Mouse (Mus musculus) fibroblast of lung, adult 2 months (primary cell): ENCODE results near the gene Plxnb1.

Source experiments
- DNase-seq: peaks from one replicate; pipeline ENCODE4 v3.0.0-alpha.2; 2011; ENCODE audit warnings: low read depth

Plxnb1 gene

DNA sequence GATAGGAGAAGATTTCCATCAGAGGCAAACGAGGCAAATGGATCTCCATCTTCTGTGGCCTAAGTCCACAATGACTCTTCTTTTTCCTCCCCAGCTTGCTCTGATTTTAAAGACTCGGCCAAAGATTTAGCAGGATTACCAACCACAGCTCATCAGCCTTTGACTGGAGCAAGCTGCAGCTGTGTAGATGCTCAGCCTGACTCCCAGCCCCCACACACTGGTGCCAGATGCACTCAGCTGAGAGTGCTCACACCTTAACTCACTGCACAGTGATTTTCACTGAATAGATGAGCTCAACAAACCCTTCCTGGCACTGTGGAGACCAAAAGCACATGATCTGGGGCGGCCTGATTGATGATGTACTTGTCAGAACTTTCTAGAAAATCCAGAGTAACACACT lies 66.8 kb downstream of the Plxnb1 start, which contains the start of gene Fbxw21:
Gene Fbxw21 (minus strand): TSS at position 101 of the 400 bp plus-strand sequence.
- no peak for DNase-seq

DNA sequence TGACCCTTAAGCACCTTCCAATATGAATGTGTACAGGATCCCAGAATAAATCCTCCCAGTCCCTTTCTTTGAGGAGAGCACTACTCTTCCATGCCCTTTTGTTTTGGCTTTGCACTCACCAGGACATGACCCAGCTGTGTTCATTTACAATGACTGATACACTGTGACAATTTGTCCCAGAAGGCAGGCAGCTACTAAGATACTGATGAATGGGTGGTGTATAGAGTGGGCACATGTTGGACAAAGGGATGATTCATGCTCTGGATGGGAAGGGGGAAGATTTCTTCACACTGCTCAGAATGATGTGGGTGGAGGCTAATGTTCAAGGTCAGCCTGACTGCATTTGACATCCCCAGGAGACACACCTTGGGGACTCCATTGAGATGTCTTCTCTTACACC lies 72.1 kb downstream of the Plxnb1 start:
- no peak for DNase-seq
